Mouse (Mus musculus) cortical plate, adult 2 months (tissue): ENCODE measurements around the gene Serpinb6a. TPM values are rescaled to one million over a fixed set of nuclear protein-coding genes. Genes with fewer than 3 reads are reported as not detected.
"Not testable (repeated sequence)": the region's sequence is repeated elsewhere in the genome, so short reads cannot be mapped to it uniquely, and the experiment has no call there.

Source experiments
- H3K27ac ChIP-seq: fragments of 200-500 bp; 2 replicates; pipeline ENCODE4 v1.5.1; 2012; ENCODE audit warnings: low read length, control low read depth, inconsistent platforms; ENCODE audit not compliant: insufficient read depth
- H3K4me1 ChIP-seq: fragments of 200-500 bp; 2 replicates; pipeline ENCODE4 v1.6.1; 2011; ENCODE audit warnings: low read length; ENCODE audit not compliant: control insufficient read depth, insufficient read depth
- H3K4me3 ChIP-seq: fragments of 200-500 bp; 2 replicates; pipeline ENCODE4 v1.5.1; 2011; ENCODE audit warnings: mild to moderate bottlenecking, low read length, control low read depth; ENCODE audit not compliant: insufficient read depth
- CTCF ChIP-seq: fragments of 200-500 bp; IDR thresholded peaks from 2 replicates; pipeline ENCODE4 v1.5.1; 2011; ENCODE audit warnings: mild to moderate bottlenecking, control low read depth, low read length; ENCODE audit not compliant: insufficient read depth; ENCODE audit errors: extremely low read depth
- POLR2A ChIP-seq: fragments of 200-500 bp; IDR thresholded peaks from 2 replicates; pipeline ENCODE4 v1.6.1; 2011; ENCODE audit warnings: mild to moderate bottlenecking, low read length, control low read depth; ENCODE audit not compliant: insufficient read depth; ENCODE audit errors: extremely low read depth
- polyA plus RNA-seq: library from polyadenylated mRNA; depleted of rRNA; stranded (reverse); fragments of >200 nt; gene quantifications from 2 replicates; pipeline ENCODE4 v1.2.3, GENCODE M21; 2012

The Serpinb6a gene
- polyA plus RNA-seq, 1 experiment, result 50.5 TPM

GRCm38 (mm10) chr13:33952947-33953346, 49.6 kb downstream of the Serpinb6a start:
- Histone ChIP-seq H3K4me1 (no peaks in the 10 kb centered on the region), H3K27ac (no peak overlapping the region), H3K4me3 (no peak overlapping the region)
- no peak for TF ChIP-seq POLR2A
- TF ChIP-seq CTCF, result no peak

DNA sequence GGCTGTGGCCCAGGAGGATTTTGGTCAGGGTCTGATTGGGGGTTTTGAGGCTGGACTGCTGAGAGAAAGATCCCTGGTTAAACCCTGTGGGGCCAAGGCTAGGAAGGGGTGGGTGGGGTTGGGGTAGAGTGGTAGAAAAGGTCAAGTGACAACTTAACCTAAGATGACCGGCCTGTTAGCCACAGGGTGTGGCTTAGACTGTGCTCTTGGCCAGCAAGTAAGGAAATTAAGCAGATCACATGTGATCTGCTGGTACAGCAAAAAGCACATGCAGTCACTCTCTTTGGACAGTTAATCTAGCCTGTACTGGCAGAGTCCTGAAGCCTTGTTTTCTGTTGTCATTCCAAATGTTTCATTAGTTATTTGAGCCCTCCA, 50.5 kb downstream of the Serpinb6a start:
- Histone ChIP-seq H3K4me1 (no peaks in the 10 kb centered on the region), H3K4me3 (no peak overlapping the region), H3K27ac (no peak overlapping the region)
- TF ChIP-seq CTCF (no peak), POLR2A (no peak)

GRCm38 (mm10) chr13:33951308-33952074, 51.1 kb downstream of the Serpinb6a start:
- no peak overlapping the region for H3K27ac ChIP-seq
- no peak overlapping the region for H3K4me3 ChIP-seq
- no peak for TF ChIP-seq POLR2A
- no peak for TF ChIP-seq CTCF
- no peaks in the 10 kb centered on the region for H3K4me1 ChIP-seq

DNA sequence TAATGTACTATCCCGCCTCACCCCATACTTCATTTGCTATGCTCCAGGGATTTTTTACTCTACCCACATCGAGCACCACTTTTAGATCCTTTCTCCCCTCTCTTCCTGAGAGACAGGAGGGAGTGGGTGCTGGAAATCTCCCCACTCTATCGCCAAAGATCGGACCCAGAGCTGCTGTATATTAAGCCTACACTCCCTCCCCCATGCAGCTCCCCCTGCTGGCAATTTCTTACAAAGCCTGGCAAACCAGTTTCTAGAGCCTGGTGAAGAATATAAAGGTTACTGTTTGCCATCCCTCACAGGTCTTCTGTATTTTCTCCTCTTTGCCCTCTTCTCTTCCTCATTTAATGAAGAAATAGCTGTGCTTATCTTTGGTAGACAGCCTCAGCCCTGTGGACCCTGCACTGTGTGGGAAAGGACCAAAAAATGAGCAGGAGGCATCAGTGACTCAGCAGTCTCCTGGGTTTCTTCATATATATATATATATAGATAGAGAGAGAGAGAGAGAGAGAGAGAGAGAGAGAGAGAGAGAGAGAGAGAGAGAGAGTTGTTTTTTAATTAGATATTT, 60.3 kb downstream of the Serpinb6a start:
- TF ChIP-seq CTCF (peak; percentile 43), POLR2A (no peak)
- Histone ChIP-seq H3K27ac (no peak overlapping the region), H3K4me3 (no peak overlapping the region), H3K4me1 (no peaks in the 10 kb centered on the region; the same call in 1 of the 2 replicates)

DNA sequence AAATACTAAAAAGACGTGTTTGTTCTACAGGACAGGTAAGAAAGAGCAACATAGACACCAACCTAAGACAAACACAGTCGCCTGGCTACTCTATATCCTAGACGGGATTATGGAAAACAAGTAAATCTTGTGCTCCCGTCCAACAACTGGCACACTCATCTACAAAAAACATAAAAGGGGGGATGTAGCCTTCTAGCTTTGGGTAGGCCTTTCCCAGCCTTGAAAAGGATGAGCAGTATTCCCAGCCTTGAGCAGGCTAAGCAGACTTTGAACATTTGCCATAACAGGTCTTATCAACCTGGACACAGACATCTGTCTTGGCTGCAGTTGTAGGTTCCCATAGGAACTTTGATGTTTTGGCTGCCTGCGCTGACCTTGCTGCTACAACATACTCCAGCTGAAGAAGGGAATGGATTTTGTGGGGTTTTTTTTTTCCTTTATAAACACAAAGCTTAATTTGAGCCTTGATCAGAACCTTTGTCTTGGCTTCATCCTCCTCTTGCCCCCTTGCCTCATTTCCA, 61.2 kb downstream of the Serpinb6a start:
- Histone ChIP-seq H3K4me3 (no peak overlapping the region), H3K27ac (no peak overlapping the region), H3K4me1 (peaks cover under 1% of the 10 kb centered on the region; the same call in 1 of the 2 replicates)
- TF ChIP-seq POLR2A, result no peak

DNA sequence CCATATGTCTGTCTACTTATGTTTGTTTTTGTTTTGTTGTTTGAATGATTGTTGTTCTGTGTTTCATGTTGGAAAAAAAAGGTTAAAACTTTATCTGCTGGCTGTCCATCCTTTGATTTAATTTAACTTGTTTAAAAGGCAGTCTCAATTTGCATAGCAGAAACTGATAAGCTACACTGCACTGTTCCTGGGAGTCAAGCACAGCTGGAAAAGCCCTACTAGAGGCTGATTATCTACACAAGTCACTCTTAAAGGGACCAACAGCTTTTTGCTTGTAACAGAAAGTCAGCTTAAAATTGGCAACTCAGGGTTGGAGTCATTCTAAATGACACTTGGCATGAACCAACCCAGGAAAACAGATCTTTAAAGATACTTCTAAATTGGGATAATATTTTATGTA, 65.0 kb downstream of the Serpinb6a start:
- not testable (repeated sequence) for H3K27ac ChIP-seq, H3K4me3 ChIP-seq, H3K4me1 ChIP-seq

- no peak for TF ChIP-seq CTCF
- no peak for TF ChIP-seq POLR2A
- Histone ChIP-seq H3K27ac (no peak overlapping the region), H3K4me1 (peaks cover 3% of the 10 kb centered on the region), H3K4me3 (no peak overlapping the region; the same call in 1 of the 2 replicates)
These were observed 65.4 kb downstream of the Serpinb6a start for GRCm38 (mm10) chr13:33937151-33937550.

- peaks cover 3% of the 10 kb centered on the region for H3K4me1 ChIP-seq
- TF ChIP-seq POLR2A, result peak; percentile 44
- TF ChIP-seq CTCF, result no peak
- peak overlapping the region; percentile 49 for H3K27ac ChIP-seq
These were observed 67.0 kb downstream of the Serpinb6a start for GRCm38 (mm10) chr13:33935465-33936181.

DNA sequence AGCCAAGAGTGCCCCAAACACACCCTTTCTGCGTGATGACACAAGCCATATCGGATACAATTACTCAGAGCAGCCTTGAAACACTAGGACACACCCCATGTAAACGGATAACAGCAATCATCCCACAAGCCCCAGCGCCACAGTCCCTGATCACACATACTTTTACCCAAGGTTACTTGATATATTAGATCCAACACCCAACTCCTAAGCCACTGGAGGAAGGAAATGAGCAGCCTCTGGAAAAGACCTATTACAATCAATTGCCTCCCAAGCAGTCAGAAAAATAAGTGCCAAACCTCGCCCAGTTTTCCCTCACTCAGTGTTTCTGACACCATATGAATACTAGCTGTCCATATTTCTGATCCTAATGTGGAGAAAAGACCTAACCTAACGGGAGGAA, 67.9 kb downstream of the Serpinb6a start:
- TF ChIP-seq CTCF, result no peak
- no peak for TF ChIP-seq POLR2A
- H3K27ac ChIP-seq, result no peak overlapping the region
- H3K4me1 ChIP-seq, result peaks cover 3% of the 10 kb centered on the region
- peak overlapping the region; percentile 69; the same call in 1 of the 2 replicates for H3K4me3 ChIP-seq

More at GRCm38 (mm10) chr13:33935465-33936181, 67.0 kb downstream of the Serpinb6a start:
- H3K4me3 ChIP-seq, result peak overlapping the region; percentile 69

DNA sequence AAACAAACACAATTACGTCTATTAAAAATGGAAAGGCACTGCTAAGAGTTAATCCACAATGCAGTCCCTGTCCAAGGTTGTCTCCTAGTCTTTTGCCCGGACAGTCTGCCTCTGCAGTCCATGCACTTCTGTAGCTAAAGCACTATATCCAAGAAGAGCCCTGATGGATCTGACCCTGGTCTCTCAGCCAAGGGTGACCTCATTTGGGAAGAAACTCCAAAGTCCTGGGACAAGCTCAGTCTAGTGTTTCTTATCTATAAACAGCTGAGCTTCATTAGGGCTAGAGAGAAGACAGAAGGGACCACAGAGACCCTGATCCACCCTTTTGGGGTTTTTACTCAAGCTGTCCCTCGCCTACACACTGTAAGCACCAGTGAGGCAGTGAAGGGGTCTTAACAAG, 71.7 kb downstream of the Serpinb6a start:
- TF ChIP-seq POLR2A (no peak), CTCF (no peak)

More for the DNA sequence above, 71.7 kb downstream of the Serpinb6a start:
- H3K4me3 ChIP-seq, result no peak overlapping the region
- no peak overlapping the region for H3K27ac ChIP-seq
- peaks cover 1% of the 10 kb centered on the region for H3K4me1 ChIP-seq
